Mouse (Mus musculus): ENCODE results near the gene Pgpep1.

DNA sequence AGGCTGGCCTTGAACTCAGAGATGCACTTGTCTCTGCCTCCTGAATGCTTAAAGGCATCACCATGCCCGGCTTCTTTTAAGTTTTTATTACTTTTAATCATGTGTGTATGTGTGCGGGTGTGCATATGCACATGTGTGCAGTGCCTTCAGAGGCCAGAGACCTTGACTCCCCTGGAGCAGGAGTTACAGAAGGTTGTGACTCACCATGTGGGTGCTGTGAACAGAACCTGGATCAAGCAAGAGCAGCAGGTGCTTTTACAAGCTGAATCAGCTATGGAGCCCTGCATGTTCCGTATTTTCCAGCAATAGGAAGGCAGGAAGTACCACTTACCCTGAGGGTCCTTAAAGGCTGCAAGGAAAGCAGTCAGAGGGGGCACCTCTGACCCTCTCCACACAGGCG is 31.0 kb upstream of the Pgpep1 start:
- no peak for TF ChIP-seq CTCF (conservative IDR thresholded peaks at IDR 0.05; ENCODE audit: low read length)
- TF ChIP-seq NANOG (IDR thresholded peaks at IDR 0.05; ENCODE audit: borderline replicate concordance, low read length) = no peak
